Mouse (Mus musculus): Measurements from ENCODE around the gene Sgip1.
A peak's percentile ranks its signal among the peaks of the same experiment; 100 is the strongest.

Sgip1 gene

DNA sequence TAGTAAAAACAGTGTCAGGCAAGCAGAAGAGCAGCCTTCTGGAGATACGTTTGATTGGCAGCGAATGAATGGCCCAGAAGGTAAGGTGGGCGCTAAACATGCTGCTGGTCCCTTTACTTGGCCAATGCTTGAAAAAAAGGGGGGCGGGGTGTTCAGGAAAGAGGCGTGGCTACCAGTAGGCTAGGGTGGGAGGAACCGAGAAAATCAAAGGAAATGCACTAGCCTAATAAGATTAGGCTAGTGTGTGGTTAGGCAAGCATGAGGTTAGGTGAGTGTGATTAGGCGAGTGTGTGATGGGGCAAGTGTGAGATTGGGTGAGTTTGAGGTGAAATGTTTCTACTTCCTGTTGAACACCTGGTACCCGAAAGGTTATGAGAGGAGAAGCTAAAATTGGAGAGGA, at the start of gene Sgip1:
Gene Sgip1 (plus strand): TSS at position 11 of the 400 bp plus-strand sequence.
- DNase-seq: no peak

DNA sequence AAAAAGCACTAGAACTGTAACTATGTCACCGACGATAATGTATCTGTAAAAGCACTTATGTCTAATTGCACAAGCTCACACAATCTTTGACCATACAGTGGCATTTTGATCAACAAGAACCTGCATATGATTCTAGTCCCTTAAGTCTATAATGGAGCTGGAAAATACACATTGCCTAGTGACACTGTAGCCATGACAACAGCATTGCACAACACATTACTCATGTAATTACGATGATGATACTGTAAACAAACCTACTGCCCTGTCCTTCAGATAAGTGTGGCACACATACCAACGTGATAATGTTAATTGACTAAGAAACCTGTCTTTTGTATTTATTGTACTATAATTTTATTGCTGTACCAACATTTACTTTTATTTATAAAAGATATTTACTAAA, 49.7 kb upstream of the Sgip1 start:
- DNase-seq: no peak

DNA sequence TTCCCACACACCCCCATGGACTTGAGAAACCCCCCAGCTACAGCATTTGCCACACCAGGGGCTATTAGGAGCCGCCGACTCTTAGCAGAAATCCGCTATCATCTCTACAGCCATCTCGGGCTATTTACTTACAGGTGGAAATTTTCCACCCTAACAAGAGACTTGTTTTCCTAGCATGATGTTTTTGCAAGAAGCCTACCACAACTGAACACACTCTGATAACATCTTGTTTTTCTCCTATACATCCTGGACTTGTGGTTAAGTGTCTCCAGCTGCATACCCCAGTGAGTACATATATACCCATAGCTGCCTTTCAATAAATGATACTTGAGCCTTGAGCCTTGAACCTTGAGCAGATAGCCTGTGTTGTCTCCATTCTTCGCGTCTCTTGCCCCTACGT, 43.1 kb upstream of the Sgip1 start:
- DNase-seq: no peak

DNA sequence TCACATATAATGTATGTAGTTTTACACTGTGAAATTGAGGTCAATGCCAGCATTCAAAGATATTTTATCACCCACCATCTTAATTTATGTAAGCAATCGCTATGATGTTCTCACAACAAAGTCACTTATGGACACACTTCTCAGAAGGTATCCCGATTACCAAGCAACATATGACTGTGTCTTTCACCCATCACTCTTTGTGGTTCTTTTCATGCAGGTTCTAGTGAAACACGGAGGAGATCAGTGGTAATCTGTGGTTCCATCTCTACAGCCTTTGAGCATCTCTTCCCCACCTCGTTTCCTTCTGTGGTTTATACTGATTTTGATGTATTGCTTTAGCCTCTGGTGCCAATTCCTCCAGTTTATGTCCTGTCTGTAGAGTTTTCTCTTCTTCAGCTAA, 29.4 kb upstream of the Sgip1 start:
- no peak for DNase-seq

DNA sequence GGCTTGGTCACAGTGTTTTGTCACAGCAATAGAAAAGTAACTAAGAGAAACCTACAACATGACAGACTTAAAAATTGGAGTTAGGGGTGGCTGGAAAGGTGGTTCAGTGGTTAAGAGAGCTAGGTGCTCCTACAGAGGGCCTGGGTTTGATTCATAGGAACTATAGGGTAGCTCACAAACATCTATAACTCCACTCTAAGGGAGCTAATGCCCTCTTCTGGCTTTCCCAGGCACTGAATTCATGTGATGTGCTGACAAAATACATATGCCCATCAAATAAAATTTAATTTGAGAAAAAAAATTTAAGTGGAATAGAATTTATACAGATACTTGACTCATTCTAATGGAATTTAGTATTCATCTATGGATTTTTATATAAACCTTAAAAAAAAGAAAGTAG, 25.6 kb upstream of the Sgip1 start:
- no peak for DNase-seq

DNA sequence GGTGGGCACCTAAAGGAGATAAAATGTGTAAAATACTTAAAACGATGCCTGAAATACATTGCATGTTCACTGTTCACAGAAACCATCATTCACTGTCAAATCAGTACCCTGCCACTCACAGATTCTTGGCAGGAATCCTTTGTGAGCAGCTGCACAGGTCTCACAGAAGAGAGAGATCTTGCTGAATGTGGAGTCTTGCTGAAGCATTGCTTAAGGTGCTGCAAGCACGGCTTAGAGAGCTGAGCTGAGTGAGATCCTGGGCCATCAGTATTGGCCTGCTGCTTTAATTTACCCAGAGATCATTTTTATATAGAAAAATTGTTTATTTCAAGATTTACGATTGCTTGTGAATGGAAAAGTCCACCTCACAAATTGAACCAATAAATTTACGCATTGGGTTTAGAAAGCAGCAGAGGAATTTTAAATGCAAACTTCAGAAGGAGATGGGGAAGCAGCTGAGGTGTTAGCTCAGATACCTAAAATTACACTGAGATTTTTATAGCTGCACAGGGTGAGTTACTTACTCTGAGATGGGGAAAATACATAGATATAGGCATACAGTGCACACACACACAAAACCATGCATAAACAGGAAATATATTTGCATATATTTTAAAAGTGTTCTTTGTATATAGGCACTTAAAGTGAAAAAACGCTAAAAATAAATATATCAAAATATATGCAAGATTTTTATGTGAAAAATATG, 23.8 kb upstream of the Sgip1 start:
- no peak for DNase-seq

DNA sequence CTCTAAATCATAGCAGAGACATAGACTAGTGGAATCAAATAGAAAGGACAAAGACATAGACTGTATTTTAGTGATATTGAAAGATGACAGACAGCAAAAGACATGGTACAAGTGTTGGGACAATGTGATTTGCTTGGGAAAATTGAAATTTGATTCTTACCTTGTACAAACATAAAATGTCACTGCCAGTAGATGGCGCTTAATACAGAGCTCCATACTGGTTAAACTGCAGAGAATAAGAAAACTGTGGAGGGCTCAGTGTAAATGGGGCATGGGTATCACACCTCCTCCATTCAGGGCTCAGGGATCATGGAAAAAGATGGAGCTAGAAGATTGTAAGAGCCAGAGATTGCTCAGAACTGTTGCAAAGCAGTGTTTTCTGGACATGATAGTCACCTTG, 21.6 kb upstream of the Sgip1 start:
- no peak for DNase-seq

DNA sequence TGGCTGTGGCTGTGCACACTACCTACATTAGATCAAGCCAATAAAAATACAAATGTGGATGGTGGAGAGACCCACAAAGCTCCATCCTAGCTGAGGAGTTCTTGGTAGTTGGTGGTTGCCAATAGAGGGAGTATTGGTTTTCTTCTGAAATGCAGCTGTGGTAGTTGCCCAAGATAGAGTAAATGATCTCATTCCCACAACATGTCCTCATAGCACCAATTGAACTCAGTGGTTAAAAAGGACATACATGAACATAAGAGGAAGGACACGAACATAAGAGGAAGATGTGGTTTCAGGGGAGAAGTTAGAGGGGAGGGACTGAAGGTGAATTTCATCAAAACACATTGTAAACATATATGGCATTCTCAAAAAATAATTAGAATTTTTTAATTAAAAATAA, 21.1 kb upstream of the Sgip1 start:
- no peak for DNase-seq

DNA sequence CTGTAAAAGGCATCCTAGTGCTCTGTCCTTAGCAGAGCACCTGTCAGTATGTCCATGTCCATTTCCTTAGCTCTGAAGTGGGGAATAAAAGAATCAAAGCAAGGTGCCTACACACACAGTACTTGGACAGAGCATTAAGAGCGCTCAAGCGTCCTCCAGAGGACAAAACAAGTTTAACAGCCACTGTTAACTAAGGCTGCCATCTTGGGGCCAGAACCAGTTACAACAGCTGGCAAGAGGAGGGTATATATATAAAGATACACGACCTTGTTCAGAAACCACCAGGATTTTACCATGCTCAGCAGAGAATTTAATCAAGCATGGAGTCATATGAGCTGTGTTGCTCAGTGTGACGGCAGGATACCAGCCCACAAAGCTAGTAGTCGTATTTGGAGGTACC, 16.7 kb upstream of the Sgip1 start:
- DNase-seq: no peak

DNA sequence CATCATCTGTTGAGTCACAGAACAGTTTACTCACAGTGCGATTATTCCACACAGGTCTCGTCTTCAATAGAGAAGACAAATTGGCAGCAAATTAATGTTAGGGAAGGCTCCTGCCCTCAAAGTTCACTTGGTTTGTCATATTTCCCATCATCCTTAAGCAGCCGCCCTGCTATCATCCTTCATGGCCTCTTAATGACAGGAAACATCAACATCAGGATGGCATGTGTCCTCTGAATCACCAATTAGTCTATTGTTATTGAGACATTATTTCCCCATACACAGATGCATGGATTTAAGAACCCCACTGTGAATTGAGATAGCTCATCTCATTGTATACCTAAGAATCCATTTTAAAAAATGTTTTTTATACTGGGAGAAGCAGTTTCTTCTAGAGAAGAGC, 10.1 kb upstream of the Sgip1 start:
- DNase-seq: no peak

DNA sequence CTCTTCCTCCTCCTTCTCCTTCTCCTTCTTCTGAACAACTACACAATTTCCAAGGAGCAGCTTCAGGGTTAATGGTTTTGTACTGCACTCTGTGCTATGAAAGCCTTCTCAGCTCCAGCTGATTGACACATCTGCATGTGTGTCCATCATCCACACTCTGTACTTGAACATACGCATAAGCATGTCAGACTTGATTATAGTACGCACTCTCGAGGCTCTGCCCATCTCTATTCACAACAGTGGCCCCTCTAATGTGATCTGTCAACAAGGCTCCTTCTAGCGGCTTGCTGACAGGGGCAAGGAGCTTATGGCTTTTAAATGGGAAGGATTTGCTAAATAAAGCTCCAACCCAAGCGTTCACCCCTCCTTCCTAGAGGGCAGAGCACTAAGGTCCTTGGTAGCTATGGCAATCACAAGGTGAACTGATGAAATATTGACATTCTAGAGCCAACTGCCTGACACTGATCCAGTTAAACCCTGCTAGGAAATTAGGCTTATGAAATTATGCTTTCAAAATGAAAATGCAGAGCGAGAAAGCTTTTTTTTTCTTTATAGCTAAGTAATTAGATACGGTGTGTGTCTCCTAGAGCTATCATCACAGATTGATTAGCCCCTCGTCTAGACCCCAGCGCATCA, 7.0 kb upstream of the Sgip1 start:
- DNase-seq: no peak

DNA sequence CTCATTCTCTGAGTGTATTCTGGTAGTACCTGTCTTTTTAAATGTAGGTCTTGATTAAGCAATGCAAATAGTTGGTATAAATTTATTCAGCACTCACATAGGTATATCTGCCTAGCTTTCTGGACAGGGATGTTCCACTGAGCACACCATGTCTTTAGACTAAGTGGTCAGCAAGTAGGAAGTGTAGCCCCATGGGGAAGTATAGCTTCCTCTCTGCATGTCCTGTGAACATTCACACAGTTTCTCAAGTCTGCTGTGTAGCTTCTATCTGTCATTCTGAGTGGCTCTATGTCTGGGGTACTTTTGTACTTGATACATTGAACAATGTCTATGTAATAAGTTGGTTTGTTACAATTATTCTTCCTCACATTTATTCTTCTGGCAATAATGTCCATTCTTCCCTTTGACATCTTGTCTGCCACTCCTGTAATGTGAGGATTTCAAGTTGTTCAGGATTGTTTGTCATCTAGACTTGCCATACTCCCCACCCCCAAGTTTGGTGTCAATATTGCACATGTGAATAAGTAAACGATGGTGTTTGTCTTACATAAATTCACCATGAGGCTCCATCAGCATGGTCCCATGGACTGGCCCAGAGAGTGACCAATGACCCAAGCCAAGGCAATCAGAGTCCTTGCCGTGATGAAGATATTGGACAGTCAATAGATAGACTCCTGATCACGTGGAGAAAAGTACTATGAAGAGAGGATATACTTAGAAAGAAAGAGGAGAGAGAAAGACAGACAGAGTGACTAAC, 12.4 kb downstream of the Sgip1 start:
- no peak for DNase-seq

DNA sequence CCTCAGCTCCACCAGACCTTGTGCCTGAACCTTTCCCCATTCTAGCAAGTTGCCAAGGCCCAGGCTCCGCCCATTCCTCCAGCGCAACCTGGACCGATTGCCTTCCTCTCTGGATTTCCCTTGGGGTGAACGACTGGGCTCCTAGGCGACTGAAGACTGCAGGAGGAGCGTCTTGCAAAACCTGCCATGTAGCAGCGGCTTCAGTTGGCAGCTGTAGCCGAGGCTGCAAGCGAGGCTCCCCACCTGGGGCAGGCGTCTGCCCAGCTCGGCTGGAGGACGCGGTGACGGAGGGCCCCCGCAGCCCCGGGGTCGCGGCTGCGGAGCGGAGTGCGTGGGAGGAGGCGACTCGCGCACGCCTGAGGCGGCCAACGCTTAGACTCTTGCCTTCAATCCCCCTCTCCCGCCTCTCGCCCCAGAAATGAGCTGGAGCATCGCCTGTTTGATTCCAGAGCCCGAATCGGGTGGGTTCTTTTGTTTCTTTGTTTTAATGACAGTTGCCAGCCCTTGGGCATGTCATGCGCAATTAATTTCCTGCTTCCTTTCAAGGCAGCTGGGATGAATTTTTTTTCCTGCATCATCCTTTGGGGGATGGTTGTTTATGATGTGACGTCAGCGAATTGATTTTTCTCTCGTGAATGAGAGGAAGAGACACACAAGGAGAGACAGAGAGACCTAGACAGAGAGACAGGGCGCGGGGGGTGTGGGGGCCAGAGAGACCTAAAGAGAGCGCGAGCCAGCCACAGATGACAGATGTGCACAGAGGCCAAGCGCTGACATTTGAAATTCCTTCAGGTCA, 18.2 kb downstream of the Sgip1 start:
- no peak for DNase-seq

DNA sequence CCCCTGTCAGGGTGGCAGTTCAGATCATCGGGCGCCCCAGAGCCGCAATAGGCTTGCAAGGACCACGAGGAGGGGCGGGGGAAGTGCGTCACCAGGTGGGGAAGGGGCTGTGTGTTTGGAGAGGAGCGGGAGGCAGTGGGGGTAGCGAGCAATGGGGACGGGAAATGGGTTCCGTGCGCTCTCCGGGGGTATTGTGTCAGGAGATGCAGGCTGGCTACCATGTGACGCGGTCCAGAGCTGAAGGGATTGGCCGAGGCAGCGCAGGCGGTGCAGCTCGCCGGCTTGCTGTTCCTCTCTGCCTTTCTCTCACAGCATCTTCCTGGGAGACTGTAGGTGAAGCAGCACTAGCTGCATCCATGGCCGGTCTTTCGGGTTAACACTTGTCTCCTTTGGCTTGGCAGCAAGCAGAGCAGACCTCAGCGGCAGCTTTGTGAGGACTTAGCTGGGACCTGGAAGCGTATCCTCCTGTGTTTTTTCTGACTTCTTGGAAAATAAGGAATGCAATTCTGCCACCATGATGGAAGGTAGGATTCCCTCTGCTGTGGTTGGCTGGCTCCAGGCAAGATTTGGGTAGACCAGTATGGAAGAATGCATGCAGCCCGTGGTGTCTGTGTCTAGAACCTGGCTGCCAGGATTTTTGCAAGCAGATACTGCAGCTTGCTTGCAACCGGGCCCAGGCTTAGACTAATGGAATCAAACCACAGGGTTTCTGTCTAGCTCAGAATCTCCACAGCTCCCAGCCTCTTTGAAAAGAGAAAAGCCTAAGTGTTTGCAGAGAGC, 19.1 kb downstream of the Sgip1 start:
- peak; percentile 5 for DNase-seq

DNA sequence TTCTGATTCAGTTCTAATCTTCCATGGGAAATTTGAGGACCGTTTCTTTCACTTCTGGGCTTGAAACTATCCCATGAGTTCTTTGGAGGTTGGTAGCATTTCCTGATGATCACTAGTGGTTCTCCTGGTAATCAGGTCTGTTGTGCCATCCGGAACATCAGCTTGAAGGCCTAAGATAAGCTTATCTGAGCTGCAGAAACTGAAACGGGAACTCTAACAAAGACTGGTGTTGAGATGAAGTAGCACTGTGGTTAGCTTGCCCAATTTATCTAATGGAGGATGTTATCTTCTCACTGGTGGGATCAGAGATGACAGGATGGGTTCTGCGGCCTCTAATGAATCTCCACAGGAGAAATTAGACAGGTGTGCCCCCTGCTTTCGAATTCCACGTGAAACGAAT, 21.0 kb downstream of the Sgip1 start:
- no peak for DNase-seq

DNA sequence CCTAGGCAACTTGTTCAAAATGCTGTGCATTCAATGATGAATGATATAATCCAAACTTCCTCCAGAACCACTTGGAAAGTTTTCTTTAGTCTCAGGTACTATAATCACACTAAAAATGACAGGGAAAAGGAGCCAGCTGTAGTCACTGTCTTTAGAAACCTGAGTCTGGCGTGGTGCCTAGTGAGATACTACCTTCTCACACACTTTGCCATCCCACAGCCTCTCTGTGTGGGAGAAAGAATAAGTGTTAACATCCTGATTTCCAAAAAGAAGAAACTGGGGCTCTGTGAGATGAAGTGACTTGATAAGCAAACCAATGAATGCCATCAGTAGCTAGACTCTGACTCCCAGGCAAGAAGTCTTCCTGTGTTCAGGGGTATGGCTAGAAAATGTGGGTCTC, 28.0 kb downstream of the Sgip1 start:
- no peak for DNase-seq

DNA sequence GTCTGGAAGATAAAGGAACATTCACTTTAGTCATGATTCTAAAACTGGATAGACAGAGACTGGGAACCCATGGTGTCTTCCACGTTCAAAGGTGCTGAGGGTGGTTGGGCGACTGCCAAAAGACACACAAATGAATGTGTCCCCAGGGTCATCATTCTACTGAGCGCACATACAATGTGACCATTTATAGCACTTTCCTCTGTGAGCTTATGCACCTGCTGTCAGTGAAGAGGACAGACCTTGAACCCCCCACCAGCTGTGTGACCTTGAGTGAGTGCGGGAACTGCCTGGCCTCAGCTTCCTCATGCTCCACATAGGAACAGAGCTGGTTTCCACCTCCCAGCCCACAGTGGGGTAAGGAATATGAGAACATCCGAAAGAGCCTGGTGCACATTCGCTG, 28.8 kb downstream of the Sgip1 start:
- DNase-seq: no peak

DNA sequence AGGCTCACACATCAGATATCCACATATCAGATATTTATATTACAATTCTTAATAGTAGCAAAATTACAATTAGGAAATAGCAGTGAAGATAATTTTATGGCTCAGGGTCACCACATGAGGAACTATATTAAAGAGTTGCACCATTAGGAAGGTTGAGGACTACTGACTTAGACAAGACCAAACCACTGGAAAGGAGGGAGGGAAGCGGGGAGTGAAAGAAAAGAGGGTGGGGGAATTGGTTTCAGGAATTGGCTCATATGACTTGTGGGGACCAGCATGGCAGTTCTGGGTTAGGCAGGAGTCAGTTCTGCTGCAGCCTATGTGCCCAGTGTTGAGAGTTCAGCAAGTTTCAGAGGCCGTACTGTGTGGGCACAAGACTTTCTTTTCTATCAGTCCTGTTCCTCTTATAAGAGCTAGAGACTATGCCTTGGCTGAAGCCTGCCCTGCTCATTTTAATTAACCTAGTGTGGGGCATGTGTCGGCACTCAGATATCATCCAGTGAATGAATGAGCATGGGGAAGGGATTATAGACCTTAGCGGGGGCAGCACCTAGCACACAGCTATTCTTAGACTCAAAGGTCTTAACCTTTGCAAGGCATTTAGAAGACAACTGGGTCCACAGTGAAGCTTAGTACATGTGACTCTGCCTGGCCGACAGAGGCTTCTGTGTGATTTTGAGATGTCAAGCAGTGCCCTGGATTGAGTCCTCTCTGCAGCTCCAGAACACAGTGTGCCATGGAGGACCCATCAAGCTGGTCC, 30.7 kb downstream of the Sgip1 start:
- DNase-seq: no peak

DNA sequence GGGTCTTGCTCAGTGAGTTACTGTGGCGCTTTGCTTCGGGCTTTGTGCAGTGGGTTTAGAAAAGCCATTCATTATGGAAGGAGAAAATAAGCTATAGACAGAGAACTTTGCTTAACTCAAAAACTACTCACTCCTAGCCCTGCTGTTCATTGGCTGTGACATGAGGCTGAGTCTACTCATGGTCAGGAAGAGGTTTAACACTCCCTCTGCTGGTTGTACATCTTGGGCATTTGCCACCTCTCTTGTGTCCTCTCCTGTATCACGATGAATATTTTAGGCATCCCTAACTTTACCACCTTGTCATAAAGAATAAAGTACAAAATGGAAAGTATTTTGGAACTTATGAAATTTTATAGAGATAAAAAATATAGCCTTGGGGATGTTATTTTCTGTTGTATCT, 32.1 kb downstream of the Sgip1 start:
- DNase-seq: no peak

DNA sequence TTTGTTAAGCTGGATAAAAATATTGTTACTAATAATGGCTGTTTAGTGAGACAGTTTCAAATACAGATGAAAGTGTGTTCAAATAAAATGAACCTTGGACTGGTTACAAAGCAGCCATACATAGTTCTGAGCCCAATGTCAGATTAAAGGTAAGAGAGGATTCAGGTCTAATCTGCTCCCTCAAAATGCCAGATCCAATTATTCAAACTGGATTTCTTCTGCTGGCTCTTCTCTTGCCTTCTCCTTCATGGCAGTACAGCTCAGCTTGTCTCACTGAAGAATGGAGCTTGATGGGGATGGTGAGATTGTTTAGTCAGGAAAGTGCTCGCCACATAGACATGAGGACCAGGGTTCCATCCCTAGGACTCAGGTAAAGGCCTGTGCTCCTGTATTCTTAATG, 32.7 kb downstream of the Sgip1 start:
- DNase-seq: no peak

DNA sequence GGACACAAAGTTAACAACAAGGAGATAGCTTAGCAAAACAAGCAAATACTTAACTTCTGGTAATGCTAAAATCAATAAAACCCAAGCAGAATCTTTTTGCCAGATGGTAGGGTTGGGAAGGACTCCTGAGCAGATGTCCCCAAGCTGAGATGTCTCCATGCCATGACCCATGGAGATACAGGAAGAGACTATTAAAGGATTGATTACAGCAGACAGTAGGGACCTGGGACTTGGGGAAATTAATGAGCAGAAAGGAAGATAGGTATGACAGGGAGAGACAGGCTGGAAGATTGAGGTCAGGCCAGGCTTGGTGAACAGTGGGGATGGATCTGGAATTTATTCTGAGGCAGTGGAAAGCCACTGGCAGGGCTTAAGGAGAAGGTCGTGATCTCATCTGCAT, 33.5 kb downstream of the Sgip1 start:
- DNase-seq: no peak
